ENCODE assay signal across 17 mouse cellular contexts in genomic region chr19:32280380-32280779, GRCm38 (mm10).
DNase-seq lines count a peak whose midpoint lies in the region; ATAC-seq and TF ChIP-seq lines count a peak whose summit lies in the region.
"Had no signal": no experiment of that assay in that cellular context is flagged by ENCODE, and none has a peak within 500 bp of the region (broad histone marks: within the 10 kb centered on the region; RNA-seq: fewer than 3 reads in every experiment).

No protein-coding gene starts in this region.

- no peak overlapping the region for H3K4me3 ChIP-seq in layer of hippocampus, adult 2 months
- no peak overlapping the region for H3K4me3 ChIP-seq in stomach, postnatal 0 days (ENCODE audit: low read depth, low read length)
- H3K4me3 ChIP-seq: heart, embryonic 10.5 days; midbrain, embryonic 15.5 days; myocyte; stomach, embryonic 15.5 days had no signal

- peak; percentile 32 for DNase-seq in cerebellum, adult 9-10 months
- DNase-seq in cerebellum, adult 11 months, result no peak
- DNase-seq in layer of hippocampus, adult 2 months (ENCODE audit: low spot score in 2 of 2), result peak in 1 of 2 experiments; percentile 29
- DNase-seq in layer of hippocampus, postnatal 14 days (ENCODE audit: low spot score in 2 of 2), result no peak
- DNase-seq in right cerebral cortex, adult 18-20 months, result peak; percentile 62
- no peak for DNase-seq in right cerebral cortex, postnatal 25 days
- DNase-seq in stomach, postnatal 0 days (ENCODE audit: low spot score), result no peak
- DNase-seq: embryo, embryonic 11 days; heart, postnatal 10 days; kidney, adult 18-20 months; lung, postnatal 10 days had no signal

- WGBS in stomach, postnatal 0 days, result 85% methylated on average over 4 of the region's 4 CpGs

- H3K9ac ChIP-seq in stomach, postnatal 0 days (ENCODE audit: low read length), result no peak overlapping the region
- H3K9ac ChIP-seq: liver, embryonic 14.5 days; midbrain, embryonic 15.5 days; stomach, embryonic 15.5 days had no signal

- no peak for TF ChIP-seq CTCF in layer of hippocampus, adult 2 months (conservative IDR thresholded peaks at IDR 0.05)
- no peak for TF ChIP-seq CTCF in stomach, postnatal 0 days (IDR thresholded peaks at IDR 0.05; ENCODE audit: low read depth)

- ATAC-seq in stomach, postnatal 0 days (ENCODE audit: low FRiP score, low TSS enrichment), result no peak
- ATAC-seq: forebrain, embryonic 14.5 days; midbrain, embryonic 15.5 days had no signal

- H3K27ac ChIP-seq in layer of hippocampus, adult 2 months, result peak overlapping the region; percentile 84
- no peak overlapping the region for H3K27ac ChIP-seq in stomach, postnatal 0 days (replicated peaks)
- H3K27ac ChIP-seq: heart, embryonic 10.5 days; liver, embryonic 14.5 days; midbrain, embryonic 15.5 days; stomach, embryonic 15.5 days had no signal

- no peak overlapping the region for H3K4me2 ChIP-seq in stomach, postnatal 0 days (replicated peaks; ENCODE audit: low read depth)
- H3K4me2 ChIP-seq: midbrain, embryonic 15.5 days; stomach, embryonic 15.5 days had no signal

- H3K9me3 ChIP-seq in stomach, postnatal 0 days (ENCODE audit: control insufficient read depth, low read length), result no peaks in the 10 kb centered on the region
- H3K9me3 ChIP-seq: heart, embryonic 10.5 days; midbrain, embryonic 15.5 days; stomach, embryonic 15.5 days had no signal

- no peaks in the 10 kb centered on the region for H3K4me1 ChIP-seq in stomach, postnatal 0 days (replicated peaks; ENCODE audit: control insufficient read depth, insufficient read depth)
- H3K4me1 ChIP-seq: midbrain, embryonic 15.5 days had no signal

- no peaks in the 10 kb centered on the region for H3K36me3 ChIP-seq in stomach, postnatal 0 days (ENCODE audit: control insufficient read depth, insufficient read depth, low read length)
- H3K36me3 ChIP-seq: heart, embryonic 10.5 days; midbrain, embryonic 15.5 days; stomach, embryonic 15.5 days had no signal

- no peak for TF ChIP-seq EP300 in stomach, postnatal 0 days (optimal IDR thresholded peaks at IDR 0.05)

- H3K27me3 ChIP-seq in stomach, postnatal 0 days (ENCODE audit: control insufficient read depth, insufficient read depth, low read length), result no peaks in the 10 kb centered on the region
- H3K27me3 ChIP-seq: midbrain, embryonic 15.5 days; stomach, embryonic 15.5 days had no signal

Comparison
In these comparisons a context has a peak if more than half of its experiments do, and no peak if none do; other contexts are left out.
1. DNase-seq: peak in cerebellum, adult 9-10 months (single experiment) and right cerebral cortex, adult 18-20 months (single experiment); none in cerebellum, adult 11 months (single experiment), layer of hippocampus, postnatal 14 days (0 of 2), right cerebral cortex, postnatal 25 days (single experiment) and stomach, postnatal 0 days (single experiment).